Mouse (Mus musculus) 3134 (cell line): Measurements from ENCODE around the gene Arap2.

Experiments used
- DNase-seq: peaks from one replicate; pipeline ENCODE4 v3.0.0-alpha.2; 2011; ENCODE audit warnings: low spot score; ENCODE audit not compliant: insufficient read length; ENCODE audit errors: extremely low read depth

The Arap2 gene

DNA sequence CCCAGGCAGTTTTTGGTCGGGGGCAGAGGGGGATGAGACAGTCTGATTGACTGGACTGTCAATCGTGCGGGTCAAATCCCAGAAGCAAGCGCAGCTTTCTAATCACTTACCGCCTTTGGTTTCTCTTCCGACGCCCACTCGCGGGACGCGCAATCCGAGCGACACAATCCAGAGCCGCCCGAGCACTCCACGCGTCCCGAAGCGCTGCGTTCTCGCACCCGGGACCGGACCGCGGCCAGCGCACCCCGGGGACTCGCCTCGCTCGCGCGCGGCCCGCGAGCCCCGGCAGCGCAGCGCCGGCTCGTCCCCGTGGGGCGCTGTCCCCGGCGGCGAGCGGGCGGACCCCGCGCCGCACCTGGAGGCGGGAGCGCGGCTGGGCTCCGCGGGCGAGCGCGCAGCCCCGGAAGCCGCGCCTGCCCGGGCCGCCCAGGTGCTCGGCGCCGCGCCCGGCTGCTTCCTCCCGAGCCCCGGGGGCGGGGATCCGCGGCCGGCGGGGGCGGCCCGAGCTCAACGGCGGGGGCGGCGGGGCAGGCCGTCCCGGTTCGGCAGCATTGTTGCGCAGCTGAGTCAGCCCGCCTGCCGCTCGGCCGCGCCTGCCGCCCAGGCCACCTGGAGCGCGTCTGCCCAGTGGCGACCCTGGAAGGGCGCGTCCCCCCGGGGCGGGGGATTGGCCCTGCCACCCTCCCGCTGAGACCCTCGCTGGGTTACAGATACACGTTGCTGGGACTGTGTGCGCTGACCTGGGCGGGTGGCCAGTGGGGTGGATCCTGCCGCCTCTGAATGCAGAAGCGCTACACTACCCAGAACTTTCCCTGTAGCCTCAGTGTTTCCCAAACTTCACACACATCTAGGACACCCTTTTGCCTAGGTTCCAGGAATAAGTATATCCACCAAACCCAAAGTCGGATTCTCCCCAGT lies at the start of gene Arap2:
Arap2 (minus strand) TSS at position 376 of the 918 bp plus-strand sequence.
- DNase-seq: no peak

DNA sequence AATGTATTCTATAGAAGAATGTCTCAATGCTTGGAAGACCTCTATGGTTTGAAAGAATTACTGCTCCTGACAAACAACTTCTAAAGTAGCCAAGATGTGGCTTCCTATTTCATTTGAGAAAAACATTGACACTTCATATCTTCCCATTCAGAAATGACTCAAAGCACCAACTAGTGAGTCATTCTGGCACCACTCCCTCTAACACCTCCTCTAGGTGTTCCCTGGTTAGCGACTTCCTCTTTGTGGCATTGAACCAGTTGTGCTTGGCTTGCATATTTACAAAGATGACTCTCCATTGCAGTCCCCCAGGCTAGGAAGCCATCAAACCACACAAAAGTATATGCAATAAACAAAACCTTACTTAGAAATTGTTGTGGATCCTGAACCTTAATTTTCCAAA lies 49.8 kb upstream of the Arap2 start:
- DNase-seq: no peak

DNA sequence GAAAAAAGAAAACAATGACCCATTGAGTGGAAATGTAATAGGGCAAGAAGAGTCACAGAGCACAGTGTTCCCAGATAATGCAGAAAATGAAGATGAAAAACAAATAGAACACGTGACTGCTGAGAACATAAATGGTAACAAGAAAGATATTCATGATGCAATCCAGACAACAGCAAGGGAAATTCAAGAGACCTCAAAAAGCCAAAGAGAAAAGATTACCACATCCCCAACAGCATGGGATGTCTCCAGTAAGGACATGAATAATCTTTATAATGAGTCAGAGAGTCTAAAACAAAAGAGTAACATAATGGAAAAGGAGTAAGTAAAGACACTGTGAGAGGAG lies 48.1 kb upstream of the Arap2 start:
- DNase-seq: no peak

DNA sequence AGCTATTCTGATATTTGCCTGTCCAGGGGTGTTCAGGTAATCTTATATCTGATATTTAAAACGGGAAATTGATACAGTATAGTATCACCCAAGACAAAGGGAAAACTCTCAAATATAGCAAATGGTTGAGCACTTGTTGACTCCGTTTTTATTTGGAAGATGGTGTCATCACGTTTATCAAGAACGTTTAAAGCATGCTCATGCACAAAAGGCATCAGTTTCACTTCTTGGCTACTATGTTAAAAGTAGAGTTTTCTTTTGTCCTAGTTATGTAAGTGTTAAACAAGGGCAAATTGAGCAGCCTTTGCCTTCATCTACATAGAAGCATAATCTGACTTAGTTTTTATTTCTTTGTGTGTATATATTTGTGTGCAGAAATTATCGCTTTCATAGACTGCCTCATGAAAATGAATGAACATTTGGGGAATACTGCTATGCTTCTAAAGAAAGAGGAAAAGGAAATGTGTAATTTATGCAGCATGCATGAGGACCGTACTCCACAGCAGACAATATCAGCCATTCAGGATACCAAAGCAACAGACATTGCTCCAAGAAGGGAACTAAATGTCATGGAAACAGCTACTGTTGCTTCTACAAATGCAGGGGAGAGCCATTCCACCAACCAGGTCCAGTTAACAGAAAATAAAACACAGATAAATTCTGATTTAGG lies 47.6 kb upstream of the Arap2 start, which contains the start of gene Dthd1:
Dthd1 (plus strand) TSS at position 422 of the 670 bp plus-strand sequence.
- no peak for DNase-seq

DNA sequence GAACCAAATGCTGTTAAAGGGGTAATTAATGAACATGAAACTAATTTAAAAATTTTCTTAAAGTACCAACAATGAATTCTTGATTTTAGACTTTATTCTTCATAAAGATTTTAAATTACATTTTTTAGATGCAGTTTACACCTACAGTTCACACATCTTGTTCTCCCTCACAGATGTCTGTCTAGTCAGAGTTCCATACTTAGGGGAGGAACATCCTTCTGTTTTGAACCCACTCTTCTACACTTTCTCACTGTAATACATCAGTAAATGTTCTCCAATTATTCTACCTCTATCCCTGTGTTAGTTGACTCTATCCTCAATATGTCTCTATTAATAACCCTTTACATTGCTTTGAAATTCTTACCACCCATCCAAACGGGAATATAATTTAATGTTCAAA lies 26.8 kb upstream of the Arap2 start:
- DNase-seq: no peak

DNA sequence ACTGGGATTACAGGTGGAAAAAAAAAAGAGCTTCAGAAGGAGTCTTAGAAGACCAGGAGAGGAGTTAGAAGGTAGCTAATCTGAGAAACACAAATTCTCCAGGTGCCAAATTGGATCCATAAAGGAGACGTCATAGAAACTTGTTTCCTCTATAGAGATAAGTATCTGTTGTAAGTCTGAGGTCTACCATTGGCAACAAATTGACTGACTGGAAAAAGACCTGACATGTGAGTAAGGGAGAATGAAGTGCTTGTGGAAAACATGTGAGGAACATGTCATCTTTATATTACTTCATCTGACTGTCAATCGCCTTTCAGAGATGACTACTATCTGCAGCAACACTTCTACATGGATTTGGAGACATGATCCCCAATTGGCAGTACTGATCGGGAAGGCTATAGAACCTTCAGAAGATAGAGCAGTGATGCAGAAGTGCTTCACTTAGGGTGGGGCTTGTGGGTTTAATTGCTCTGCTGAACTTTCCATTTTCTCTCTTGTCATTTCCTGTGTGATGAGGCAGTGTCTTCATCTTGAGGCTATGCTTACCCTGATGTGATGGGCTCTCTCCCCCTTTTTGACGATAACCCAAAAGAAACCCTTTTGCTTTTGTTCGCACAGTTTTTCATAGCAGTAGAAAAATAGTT lies 25.1 kb upstream of the Arap2 start:
- no peak for DNase-seq

DNA sequence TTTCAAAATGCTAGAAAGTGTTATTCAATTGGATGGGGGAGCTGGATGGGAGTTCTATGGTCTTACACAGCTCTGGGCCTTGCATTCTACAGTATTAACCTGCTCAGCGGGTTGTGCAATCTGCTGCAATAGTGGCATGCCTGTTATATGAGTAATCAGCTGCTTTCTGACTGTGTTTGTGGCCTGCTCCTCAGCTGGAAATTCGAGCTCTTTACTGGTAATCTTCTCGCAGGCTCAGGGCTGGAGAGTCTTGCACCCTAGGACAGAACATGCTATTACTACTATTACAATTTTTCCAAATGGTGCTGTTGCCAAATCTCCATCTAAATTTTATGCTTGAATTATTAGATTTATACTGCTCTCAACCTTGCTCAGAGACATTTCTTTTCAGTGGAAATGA lies 20.9 kb upstream of the Arap2 start:
- DNase-seq: peak; percentile 27

DNA sequence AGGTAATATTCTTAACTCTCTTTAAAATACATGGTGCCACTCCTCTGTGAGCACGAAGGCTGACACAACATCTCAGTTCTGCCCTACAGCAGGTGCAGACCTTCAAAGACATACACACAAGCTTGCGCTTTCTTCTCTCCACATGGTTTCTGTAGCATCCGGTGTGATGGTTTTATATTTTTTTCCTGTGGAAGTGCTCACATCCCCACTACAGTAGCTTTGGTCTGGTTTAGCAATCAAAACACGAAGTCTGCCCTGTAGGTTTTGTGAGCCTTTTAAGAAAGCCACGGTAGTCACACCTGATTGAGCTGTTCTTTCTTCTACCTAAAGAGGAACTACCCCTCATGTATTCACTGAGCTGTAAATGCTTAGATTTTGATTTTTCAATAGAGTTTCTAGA lies 12.7 kb upstream of the Arap2 start:
- no peak for DNase-seq

DNA sequence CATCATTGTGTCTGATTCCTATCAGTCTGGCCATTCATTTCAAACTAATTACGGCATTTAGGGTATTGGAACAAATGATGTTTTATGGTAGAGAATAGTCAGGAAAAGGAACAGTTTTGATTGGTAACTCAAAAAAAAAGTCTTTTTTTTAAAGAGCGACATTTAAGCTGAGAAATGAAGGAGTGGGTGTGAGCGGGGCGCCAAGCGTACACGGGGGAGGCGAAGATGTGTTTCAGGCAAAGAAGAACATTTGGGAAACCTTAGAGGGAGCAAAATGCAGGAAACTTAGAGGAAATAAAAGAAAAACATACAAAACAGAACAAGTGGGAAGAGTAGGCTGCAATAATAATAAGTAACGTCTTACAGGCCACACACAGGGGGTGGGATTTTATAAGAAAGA lies 11.8 kb upstream of the Arap2 start:
- DNase-seq: no peak

DNA sequence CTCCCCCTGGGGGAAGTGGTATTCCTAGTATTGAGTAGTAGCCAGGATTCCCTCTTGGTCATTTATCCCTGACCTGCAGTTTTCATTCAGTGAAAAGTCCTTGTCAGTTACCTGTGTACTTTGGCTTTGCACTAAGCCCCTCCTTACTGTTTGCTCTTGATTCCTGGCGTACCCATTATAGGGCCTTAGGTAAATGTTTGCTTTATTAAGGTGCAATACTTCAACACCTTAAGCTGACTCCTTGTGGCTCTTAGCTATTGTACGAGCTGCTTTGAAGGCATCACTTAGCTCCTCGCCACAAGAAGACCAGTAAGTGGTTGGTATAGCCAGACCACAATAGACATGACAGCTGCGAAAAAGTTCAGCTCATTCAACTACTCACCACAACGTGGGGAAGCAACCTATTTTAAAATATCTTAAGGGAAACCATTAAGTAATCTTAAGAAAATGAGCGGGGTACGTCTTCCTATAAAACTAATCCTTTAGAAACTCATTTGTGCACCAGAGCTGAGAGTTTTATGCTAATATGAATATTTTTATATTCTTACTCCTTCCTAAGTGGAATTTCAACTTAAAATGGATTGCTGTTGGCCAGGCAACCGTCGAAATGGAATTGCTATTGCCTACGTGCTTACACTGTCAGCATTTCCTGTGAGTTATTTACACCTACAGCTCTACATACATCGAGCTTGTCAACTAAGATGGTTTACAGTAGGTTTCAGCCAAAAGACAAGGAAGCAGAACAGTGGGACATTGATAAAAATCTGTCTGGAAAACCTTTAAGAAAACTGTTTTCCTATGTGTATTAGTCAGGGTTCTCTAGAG lies 6.0 kb upstream of the Arap2 start:
- DNase-seq: no peak

DNA sequence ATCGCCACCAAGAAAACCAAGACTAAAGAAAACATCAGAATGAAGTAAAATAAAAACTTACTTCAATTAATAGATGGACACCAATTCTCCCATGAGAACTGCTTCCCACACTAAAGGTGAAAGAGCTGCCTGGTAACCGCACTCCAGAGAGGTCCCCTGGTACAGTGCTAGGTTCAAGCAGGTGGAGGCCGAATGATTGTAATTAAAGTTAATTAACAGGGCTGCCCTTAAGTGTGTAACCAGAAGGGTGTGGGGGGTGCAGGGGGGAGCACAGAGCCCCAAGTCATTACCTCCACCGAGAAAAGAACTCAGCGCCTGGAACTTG lies 538 bp downstream of the Arap2 start:
- no peak for DNase-seq

DNA sequence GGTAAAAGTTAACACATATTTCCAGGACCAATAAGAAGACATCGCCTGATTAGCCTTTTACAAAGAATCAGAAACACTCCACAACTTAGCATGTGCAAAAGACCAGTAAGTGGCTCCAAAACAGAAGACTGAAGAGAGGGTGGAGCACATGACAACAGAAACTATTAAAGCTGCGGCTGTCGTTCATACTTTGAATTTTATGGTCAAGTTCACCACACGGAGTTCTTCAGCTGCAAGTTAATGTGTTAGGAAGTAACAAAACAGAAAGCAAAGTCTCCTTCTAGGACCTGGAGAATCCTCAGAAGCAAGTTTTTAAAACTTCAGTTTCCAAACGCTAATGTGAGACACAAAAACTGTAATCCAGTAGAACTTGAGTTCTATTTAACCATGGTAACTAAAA lies 1.8 kb downstream of the Arap2 start:
- no peak for DNase-seq

DNA sequence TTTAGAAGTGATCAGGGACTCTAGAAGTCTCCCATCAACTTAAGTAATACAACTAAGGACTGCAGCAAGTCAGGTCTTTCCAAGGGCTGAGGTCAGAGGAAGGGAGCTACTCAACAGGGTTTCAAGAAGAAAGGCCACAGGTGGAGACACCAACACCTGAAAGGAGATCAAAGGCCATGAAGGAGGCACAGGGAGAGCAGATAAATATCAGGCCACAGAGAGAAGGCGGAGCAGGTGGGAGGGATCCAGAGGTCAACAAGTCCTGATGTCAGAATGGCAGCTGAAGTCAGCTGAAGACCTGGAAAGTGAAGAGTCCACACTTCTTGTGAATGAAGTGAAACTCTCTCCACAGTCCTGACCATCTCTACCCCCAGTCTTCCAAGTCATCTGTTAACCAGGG lies 2.9 kb downstream of the Arap2 start:
- DNase-seq: no peak

DNA sequence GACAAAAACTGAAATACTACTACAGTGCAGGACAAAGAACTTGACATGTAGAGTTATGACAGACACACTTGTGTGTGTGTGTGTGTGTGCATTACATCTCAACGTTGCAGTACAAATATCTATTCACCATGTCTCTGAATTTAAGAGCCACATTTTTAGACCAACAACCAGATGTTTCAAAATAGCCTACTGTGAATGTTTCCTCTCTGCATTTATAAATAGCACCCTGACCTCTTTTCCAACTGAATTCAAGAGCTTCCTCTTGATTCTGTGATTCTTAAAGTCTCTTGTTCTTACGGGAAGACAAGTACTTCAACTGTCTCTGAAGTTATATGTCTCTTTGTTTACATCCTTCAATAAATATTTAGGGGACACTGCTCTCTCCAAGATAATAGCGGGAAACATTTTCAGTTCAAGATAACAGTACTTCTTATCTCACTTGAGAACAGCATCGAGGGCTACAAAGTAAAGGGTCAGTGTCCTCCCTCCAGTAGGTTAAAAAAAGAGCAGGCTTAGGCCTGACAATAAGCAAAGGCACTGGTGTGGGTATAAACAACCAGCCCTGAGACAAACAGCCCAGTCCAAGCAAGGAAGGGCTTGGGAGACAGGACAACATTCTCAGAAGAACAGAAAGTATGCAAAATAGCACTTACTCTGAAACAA lies 3.5 kb downstream of the Arap2 start:
- no peak for DNase-seq

DNA sequence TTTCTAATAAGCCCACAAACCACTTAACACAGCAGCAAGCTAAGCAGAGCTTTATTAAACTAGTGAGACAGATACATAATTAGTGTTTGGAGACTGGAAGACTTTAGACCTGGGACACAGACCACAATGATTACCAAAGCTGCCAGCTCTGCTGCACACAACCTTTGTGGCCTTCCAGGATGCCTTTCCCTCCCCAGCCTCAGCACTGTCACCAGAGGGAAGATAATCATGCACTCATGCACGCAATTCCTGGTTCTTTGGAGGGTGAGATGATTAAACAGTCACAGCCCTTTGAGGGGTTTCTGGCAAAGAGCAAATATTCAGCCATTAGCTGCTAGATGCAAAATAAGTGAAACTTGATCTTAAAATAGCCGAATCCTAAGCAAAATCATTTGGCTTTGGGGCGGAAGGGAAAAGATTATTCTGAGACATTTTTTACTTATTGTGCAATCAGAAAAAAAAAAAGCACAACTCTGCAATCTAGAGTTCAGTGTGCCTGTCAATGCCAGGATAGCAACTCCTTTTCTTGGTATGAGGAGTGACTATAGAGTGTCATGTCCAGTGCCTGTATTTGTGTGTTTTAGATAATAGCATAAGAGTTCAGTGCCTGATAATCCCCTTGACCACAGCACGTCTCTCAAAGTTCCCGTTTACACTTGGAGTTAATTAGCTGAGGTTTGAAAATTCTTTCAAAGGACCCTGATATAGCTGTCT lies 5.0 kb downstream of the Arap2 start:
- no peak for DNase-seq

DNA sequence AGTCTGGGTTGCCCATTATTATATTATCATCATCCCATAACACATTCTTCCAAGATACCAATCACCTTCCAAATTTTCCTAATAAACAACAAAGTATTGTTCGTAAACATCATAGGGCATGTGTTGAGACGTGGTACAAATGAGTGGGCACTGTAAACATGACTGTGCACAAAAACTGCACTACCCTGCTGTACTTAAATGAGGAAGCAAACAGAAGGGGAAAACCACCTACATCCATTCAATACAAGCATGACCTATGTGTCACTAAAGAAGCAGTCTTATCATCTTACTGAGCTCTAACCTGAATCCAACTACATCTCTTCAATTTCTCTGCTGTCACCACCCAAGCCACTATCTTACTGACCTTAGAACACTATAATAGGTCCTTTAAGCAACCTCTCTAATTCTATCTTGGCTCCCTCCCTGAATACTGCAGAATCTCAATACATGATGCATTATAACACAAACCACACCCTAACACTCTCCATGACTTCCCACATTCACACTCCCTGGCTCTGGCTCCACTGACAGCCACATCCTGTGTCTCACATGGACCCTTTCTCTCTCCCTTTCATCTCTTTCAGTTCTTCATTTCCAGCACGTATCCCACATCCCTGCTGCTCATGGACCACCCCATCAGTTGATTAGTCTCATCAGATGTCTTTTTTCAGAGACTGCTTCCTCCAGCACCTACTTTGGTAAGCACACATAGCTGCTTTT lies 10.0 kb downstream of the Arap2 start:
- DNase-seq: no peak

DNA sequence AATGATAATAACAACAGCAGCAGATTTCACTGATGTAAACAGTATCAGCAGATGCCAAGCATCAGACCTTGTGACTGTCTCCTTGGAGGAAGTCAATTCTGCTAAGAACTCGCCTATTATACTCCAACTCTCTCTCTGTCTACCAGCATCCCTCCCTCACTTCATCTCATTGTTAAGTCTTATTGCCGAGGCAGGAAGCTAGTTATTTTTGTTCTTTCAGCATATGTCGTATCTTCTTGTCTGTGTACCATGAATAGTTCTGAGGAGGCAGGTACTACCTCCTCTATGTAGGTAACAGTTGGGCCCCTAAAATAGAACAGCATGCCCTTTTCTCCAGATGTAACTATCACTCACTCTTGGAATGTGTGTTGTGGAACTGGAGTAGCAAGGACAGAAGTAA lies 13.0 kb downstream of the Arap2 start:
- no peak for DNase-seq

DNA sequence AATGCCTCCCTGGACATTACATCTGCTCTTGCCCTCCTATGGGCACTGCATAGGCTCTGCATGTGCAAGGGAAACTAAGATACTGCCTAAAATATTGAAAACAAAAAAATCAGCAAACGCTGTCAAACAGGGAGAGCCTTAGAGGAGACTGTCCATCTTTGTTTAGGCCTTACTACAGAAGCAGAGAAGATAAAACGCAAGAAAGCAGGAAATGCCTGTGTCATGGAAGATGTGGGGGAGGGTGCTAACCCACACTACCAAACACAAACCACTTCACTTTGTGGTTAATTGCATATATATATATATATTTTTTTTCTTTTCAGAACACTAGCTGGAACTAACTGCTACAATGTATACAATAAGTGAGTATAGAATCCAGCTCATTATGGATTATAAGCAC lies 14.3 kb downstream of the Arap2 start:
- DNase-seq: no peak

DNA sequence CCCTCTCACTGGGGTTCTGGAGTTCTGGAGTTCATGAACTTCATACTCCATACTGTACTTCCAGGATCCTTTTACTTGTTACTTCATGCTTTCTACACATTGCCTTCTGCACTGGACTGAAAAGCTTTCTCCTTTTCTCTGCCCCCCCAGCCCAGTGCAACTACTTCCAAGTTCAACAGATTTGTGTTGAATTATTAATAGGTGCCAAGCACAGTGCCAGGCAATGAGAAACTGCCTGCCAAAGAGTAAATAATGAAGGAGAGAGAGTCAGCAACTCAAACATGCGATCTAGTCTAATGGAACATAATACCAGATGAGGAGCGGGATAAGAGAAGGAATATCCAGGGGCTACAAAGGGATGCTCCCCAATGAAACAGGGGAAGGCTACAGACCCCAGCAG lies 17.8 kb downstream of the Arap2 start:
- no peak for DNase-seq
